In the genomic region with DNA sequence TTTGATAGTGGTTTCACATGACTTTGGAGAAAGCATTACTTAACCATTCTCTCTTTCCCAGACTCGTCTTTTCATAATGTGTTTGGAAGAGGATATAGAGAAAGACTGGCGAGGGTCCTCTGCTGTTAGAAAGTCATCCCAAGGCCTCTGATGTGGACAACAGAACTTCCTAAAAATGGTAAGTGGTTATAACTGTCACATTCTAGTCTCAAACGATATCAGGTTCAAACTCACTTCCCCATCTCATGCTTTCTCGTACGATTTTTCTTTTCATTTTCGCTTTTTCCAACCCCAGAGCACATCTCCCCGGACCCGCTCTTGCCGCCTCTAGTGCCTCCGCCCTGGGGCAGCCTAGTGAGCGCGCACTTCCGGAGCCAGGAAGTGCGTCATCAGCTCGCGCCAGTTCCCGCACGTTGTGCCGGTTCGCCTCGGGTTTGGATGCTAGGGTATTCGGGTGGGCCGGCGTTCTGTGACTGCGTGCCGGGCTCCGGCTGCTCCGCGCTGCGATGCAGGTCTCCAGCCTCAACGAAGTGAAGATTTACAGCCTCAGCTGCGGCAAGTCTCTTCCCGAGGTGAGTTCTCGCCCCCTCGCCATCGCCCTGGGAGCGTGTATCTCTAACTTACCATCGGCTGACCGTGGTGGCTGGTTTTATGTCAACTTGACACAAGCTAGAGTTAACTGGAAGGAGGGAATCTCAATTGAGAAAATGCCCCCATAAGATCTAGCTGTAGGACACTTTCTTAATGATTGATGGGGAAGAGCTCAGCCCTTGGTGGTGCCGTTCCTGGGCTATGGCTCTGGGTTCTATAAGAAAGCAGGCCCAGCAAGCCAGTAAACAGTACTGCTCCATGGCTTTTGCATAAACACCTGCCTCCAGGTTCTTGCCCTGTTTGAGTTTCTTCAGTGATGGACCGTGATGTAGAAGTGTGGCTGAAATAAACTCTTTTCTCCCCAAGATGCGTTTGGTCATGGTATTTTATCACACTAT, we compare ENCODE assay signal across 8 mouse cellular contexts. TPM values are rescaled to one million over a fixed set of nuclear protein-coding genes. Genes with fewer than 3 reads are reported as not detected.
A peak's percentile ranks its signal among the peaks of the same experiment; 100 is the strongest.
DNase-seq lines count a peak whose midpoint lies in the region; ATAC-seq and TF ChIP-seq lines count a peak whose summit lies in the region.

Nol10 (plus strand) TSS at position 411 of the 989 bp plus-strand sequence.

- H3K9me3 ChIP-seq in embryonic facial prominence, embryonic 13.5 days, result no peaks in the 10 kb centered on the region
- no peaks in the 10 kb centered on the region for H3K9me3 ChIP-seq in limb, embryonic 14.5 days (ENCODE audit: control insufficient read depth, low read length)
- no peaks in the 10 kb centered on the region for H3K9me3 ChIP-seq in midbrain, postnatal 0 days (ENCODE audit: low read length)

- peaks cover 27% of the 10 kb centered on the region for H3K36me3 ChIP-seq in embryonic facial prominence, embryonic 13.5 days
- H3K36me3 ChIP-seq in limb, embryonic 14.5 days (ENCODE audit: control insufficient read depth, insufficient read depth, low read length), result peaks cover 24% of the 10 kb centered on the region
- peaks cover 17% of the 10 kb centered on the region; the same call in 1 of the 2 replicates for H3K36me3 ChIP-seq in midbrain, postnatal 0 days (ENCODE audit: insufficient read depth, low read length)

- peak; percentile 3; the same call in 1 of the 2 replicates for TF ChIP-seq CTCF in midbrain, postnatal 0 days (IDR thresholded peaks at IDR 0.05)

- H3K4me1 ChIP-seq in embryonic facial prominence, embryonic 13.5 days, result peaks cover 13% of the 10 kb centered on the region
- peaks cover 10% of the 10 kb centered on the region for H3K4me1 ChIP-seq in limb, embryonic 14.5 days (ENCODE audit: control insufficient read depth, insufficient read depth, low read length)
- H3K4me1 ChIP-seq in midbrain, postnatal 0 days (ENCODE audit: insufficient read depth, low read length), result peaks cover 8% of the 10 kb centered on the region; the same call in 1 of the 2 replicates

- TF ChIP-seq POLR2A in limb, embryonic 14.5 days (IDR thresholded peaks at IDR 0.05; ENCODE audit: borderline replicate concordance, extremely low read depth, insufficient read depth, insufficient read length), result peak; percentile 92; the same call in 1 of the 2 replicates

- H3K4me3 ChIP-seq in embryonic facial prominence, embryonic 13.5 days, result peak within 1 kb of the TSS; percentile 62
- H3K4me3 ChIP-seq in limb, embryonic 14.5 days (replicated peaks; ENCODE audit: low read length), result peak within 1 kb of the TSS; percentile 72
- H3K4me3 ChIP-seq in midbrain, postnatal 0 days (ENCODE audit: low read depth, low read length), result peak within 1 kb of the TSS; percentile 56

- H3K4me2 ChIP-seq in embryonic facial prominence, embryonic 13.5 days, result peak within 1 kb of the TSS; percentile 80
- peak within 1 kb of the TSS; percentile 94 for H3K4me2 ChIP-seq in limb, embryonic 14.5 days (replicated peaks; ENCODE audit: low read depth, low read length, severe bottlenecking)
- H3K4me2 ChIP-seq in midbrain, postnatal 0 days (ENCODE audit: low read depth, low read length, poor library complexity, severe bottlenecking), result peak within 1 kb of the TSS; percentile 95

- no peaks in the 10 kb centered on the region for H3K27me3 ChIP-seq in embryonic facial prominence, embryonic 13.5 days
- no peaks in the 10 kb centered on the region for H3K27me3 ChIP-seq in limb, embryonic 14.5 days (ENCODE audit: control insufficient read depth, insufficient read depth, low read length)
- no peaks in the 10 kb centered on the region for H3K27me3 ChIP-seq in midbrain, postnatal 0 days (ENCODE audit: insufficient read depth, low read length)

- peak; percentile 81 for DNase-seq in 3134 (ENCODE audit: extremely low read depth, insufficient read length, low spot score)
- peak; percentile 92 to 93 for DNase-seq in adrenal gland, postnatal 36 days
- DNase-seq in heart, adult 8-10 months (ENCODE audit: low spot score), result peak; percentile 84
- DNase-seq in kidney, adult 9 months, result peak; percentile 87
- peak; percentile 93 for DNase-seq in limb, embryonic 14.5 days (ENCODE audit: low spot score)
- DNase-seq in midbrain, postnatal 0 days (ENCODE audit: low spot score), result peak; percentile 95
- DNase-seq in spleen, postnatal 14 days (ENCODE audit: low spot score in 2 of 2), result peak; percentile 69 to 84

- peak; percentile 87 for ATAC-seq in embryonic facial prominence, embryonic 13.5 days (ENCODE audit: insufficient number of reproducible peaks, insufficient read depth, low FRiP score, low TSS enrichment, low read depth)
- ATAC-seq in limb, embryonic 14.5 days (ENCODE audit: low FRiP score, low read depth), result peak; percentile 96
- ATAC-seq in midbrain, postnatal 0 days (ENCODE audit: low FRiP score), result peak; percentile 97

- WGBS in embryonic facial prominence, embryonic 13.5 days, result under 1% methylated on average over 42 of the region's 42 CpGs
- 1% methylated on average over 42 of the region's 42 CpGs for WGBS in limb, embryonic 14.5 days
- WGBS in midbrain, postnatal 0 days, result under 1% methylated on average over 42 of the region's 42 CpGs

- peak within 1 kb of the TSS; percentile 78 for H3K9ac ChIP-seq in embryonic facial prominence, embryonic 13.5 days
- peak within 1 kb of the TSS; percentile 80 for H3K9ac ChIP-seq in limb, embryonic 14.5 days (ENCODE audit: low read depth, low read length, severe bottlenecking)
- H3K9ac ChIP-seq in midbrain, postnatal 0 days (replicated peaks; ENCODE audit: low read length, poor library complexity, severe bottlenecking), result peak within 1 kb of the TSS; percentile 59

- peak within 1 kb of the TSS; percentile 73 for H3K27ac ChIP-seq in embryonic facial prominence, embryonic 13.5 days
- peak within 1 kb of the TSS; percentile 59 for H3K27ac ChIP-seq in limb, embryonic 14.5 days (replicated peaks; ENCODE audit: low read depth, low read length)
- H3K27ac ChIP-seq in midbrain, postnatal 0 days (ENCODE audit: low read depth, low read length), result peak within 1 kb of the TSS; percentile 72

RNA-seq across cellular contexts. Expression of gene Nol10, which starts in this region (rescaled TPM):
- total RNA-seq in adrenal gland, postnatal 36 days (2021), result 10 to 100 TPM; 17.1 to 21.6 TPM
- polyA plus RNA-seq in embryonic facial prominence, embryonic 13.5 days (2015; fragmentation: Nextera tagmentation; extraction: Ambion mirVana), result 27.7 and 28.7 TPM in 2 replicates
- 1 to 10 TPM; 7.1 to 8.4 (median 7.6) TPM for total RNA-seq in heart, adult 8-10 months (2022)
- polyA plus RNA-seq in limb, embryonic 14.5 days (2012; rRNA removed), result 13.6 and 17.3 TPM in 2 replicates
- 18.0 and 19.1 TPM in 2 replicates for polyA plus RNA-seq in limb, embryonic 14.5 days (2014; fragmentation: Nextera tagmentation; extraction: Ambion mirVana)
- total RNA-seq in midbrain, postnatal 0 days (2014; rRNA removed), result 6.5 and 10.0 TPM in 2 replicates
- polyA plus RNA-seq in midbrain, postnatal 0 days (2015; fragmentation: Nextera tagmentation; extraction: Ambion mirVana), result 11.8 and 13.6 TPM in 2 replicates

Comparison
In these comparisons a context has a peak if more than half of its experiments do, and no peak if none do; other contexts are left out.
1. Peak in every context shown above with its lines: DNase-seq, ATAC-seq, H3K4me3 ChIP-seq and H3K27ac ChIP-seq.